8 mouse cellular contexts compared by ENCODE assay signal in genomic region chr13:3642049-3642448, GRCm38 (mm10). TPM values are rescaled to one million over a fixed set of nuclear protein-coding genes. Genes with fewer than 3 reads are reported as not detected.
DNase-seq lines count a peak whose midpoint lies in the region; ATAC-seq lines count a peak whose summit lies in the region.
"Had no signal": no experiment of that assay in that cellular context is flagged by ENCODE, and none has a peak within 500 bp of the region (broad histone marks: within the 10 kb centered on the region; RNA-seq: fewer than 3 reads in every experiment).

No protein-coding gene starts in this region.

- no peak overlapping the region for H3K4me3 ChIP-seq in lung, embryonic 16.5 days (ENCODE audit: low read length)
- H3K4me3 ChIP-seq: heart, embryonic 13.5 days had no signal

- ATAC-seq in common myeloid progenitor, adult 5-6 weeks (replicated peaks; ENCODE audit: low read depth, poor library complexity, severe bottlenecking) = peak; percentile 69
- ATAC-seq in lung, embryonic 16.5 days (ENCODE audit: low read depth) = peak; percentile 26; the same call in 1 of the 2 replicates

- H3K36me3 ChIP-seq in lung, embryonic 16.5 days (ENCODE audit: control insufficient read depth, insufficient read depth, low read length) = no peaks in the 10 kb centered on the region
- no peaks in the 10 kb centered on the region; the same call in 1 of the 2 replicates for H3K36me3 ChIP-seq in splenic B cell, adult 2 months (ENCODE audit: control insufficient read depth, insufficient read depth, low read length, poor library complexity, severe bottlenecking)

- 73% methylated on average over 9 of the region's 9 CpGs for WGBS in lung, embryonic 16.5 days

- no peak overlapping the region for H3K9ac ChIP-seq in lung, embryonic 16.5 days (ENCODE audit: low read length)
- H3K9ac ChIP-seq: heart, embryonic 13.5 days had no signal

- no peak overlapping the region for H3K27ac ChIP-seq in lung, embryonic 16.5 days (ENCODE audit: low read length)
- H3K27ac ChIP-seq: heart, embryonic 13.5 days had no signal

- H3K4me1 ChIP-seq in lung, embryonic 16.5 days (replicated peaks; ENCODE audit: control insufficient read depth, insufficient read depth, low read length) = no peaks in the 10 kb centered on the region; the same call in 1 of the 2 replicates
- H3K4me1 ChIP-seq: heart, embryonic 13.5 days had no signal

- no peak overlapping the region for H3K4me2 ChIP-seq in lung, embryonic 16.5 days (ENCODE audit: low read depth, low read length)
- H3K4me2 ChIP-seq: heart, embryonic 13.5 days had no signal

- DNase-seq in ovary, postnatal 36 days (ENCODE audit: low spot score) = peak; percentile 11
- DNase-seq in ovary, postnatal 14 days (ENCODE audit: low spot score) = no peak
- peak; percentile 47 for DNase-seq in kidney, adult 18-20 months
- DNase-seq in splenic B cell, adult 2 months (ENCODE audit: low read depth, low spot score) = peak; percentile 69
- no peak for DNase-seq in frontal cortex, postnatal 36 days (ENCODE audit: low spot score in 2 of 2)

- H3K27me3 ChIP-seq in lung, embryonic 16.5 days (ENCODE audit: control insufficient read depth, insufficient read depth, low read depth, low read length) = no peaks in the 10 kb centered on the region
- no peaks in the 10 kb centered on the region for H3K27me3 ChIP-seq in splenic B cell, adult 2 months (ENCODE audit: control insufficient read depth, insufficient read depth, low read length, poor library complexity, severe bottlenecking)
- H3K27me3 ChIP-seq: heart, embryonic 13.5 days had no signal

- H3K9me3 ChIP-seq in lung, embryonic 16.5 days (ENCODE audit: control insufficient read depth, low read length) = no peaks in the 10 kb centered on the region
- H3K9me3 ChIP-seq: heart, embryonic 13.5 days had no signal

RNA-seq across cellular contexts. Expression of gene Asb13, which starts 8.2 kb away (rescaled TPM):
- total RNA-seq in common myeloid progenitor, adult 5-6 weeks (2017) = 4.8 and 6.0 TPM in 2 replicates
- polyA plus RNA-seq in lung, embryonic 16.5 days (2015; fragmentation: Nextera tagmentation; extraction: Ambion mirVana) = 9.4 and 10.3 TPM in 2 replicates

RNA-seq across cellular contexts. Expression of gene Fam208b, which starts 31.1 kb away (rescaled TPM):
- 46.4 and 46.9 TPM in 2 replicates for total RNA-seq in common myeloid progenitor, adult 5-6 weeks (2017)
- polyA plus RNA-seq in lung, embryonic 16.5 days (2015; fragmentation: Nextera tagmentation; extraction: Ambion mirVana) = 10.1 and 10.4 TPM in 2 replicates

Comparison
In these comparisons a context has a peak if more than half of its experiments do, and no peak if none do; other contexts are left out.
1. DNase-seq: peak in ovary, postnatal 36 days (single experiment), kidney, adult 18-20 months (single experiment) and splenic B cell, adult 2 months (single experiment); none in ovary, postnatal 14 days (single experiment) and frontal cortex, postnatal 36 days (0 of 2).